Mouse (Mus musculus): Measurements from ENCODE around the gene Rab28. TPM values are rescaled to one million over a fixed set of nuclear protein-coding genes. Genes with fewer than 3 reads are reported as not detected.

Rab28 gene
- polyA plus RNA-seq, 1 experiment: 18.3 TPM

GRCm38 (mm10) chr5:41596242-41597117 is 111.5 kb downstream of the Rab28 start:
- no peak overlapping the region for H3K27ac ChIP-seq (ENCODE audit: insufficient read depth, low read depth, low read length)
- no peaks in the 10 kb centered on the region for H3K4me1 ChIP-seq (ENCODE audit: control insufficient read depth, insufficient read depth, insufficient read length, low read length)
- H3K27me3 ChIP-seq (ENCODE audit: control insufficient read depth, insufficient read depth, low read length): no peaks in the 10 kb centered on the region
- H3K36me3 ChIP-seq (ENCODE audit: control insufficient read depth, insufficient read depth, low read length): no peaks in the 10 kb centered on the region
- WGBS: 91% methylated on average over 3 of the region's 3 CpGs
- no peak overlapping the region for H3K4me3 ChIP-seq (ENCODE audit: low read depth, low read length)
- TF ChIP-seq POLR2A (IDR thresholded peaks at IDR 0.05; ENCODE audit: low read depth, low read length): no peak
- TF ChIP-seq CTCF (IDR thresholded peaks at IDR 0.05; ENCODE audit: extremely low read depth, insufficient read length, insufficient replicate concordance, low read depth, low read length): no peak

- Histone ChIP-seq H3K27me3 (ENCODE audit: control insufficient read depth, insufficient read depth, low read length) (no peaks in the 10 kb centered on the region), H3K4me1 (ENCODE audit: control insufficient read depth, insufficient read depth, insufficient read length, low read length) (no peaks in the 10 kb centered on the region), H3K27ac (ENCODE audit: insufficient read depth, low read depth, low read length) (no peak overlapping the region), H3K4me3 (ENCODE audit: low read depth, low read length) (no peak overlapping the region), H3K36me3 (ENCODE audit: control insufficient read depth, insufficient read depth, low read length) (no peaks in the 10 kb centered on the region)
- 39% methylated on average over 3 of the region's 3 CpGs for WGBS
- TF ChIP-seq CTCF (IDR thresholded peaks at IDR 0.05; ENCODE audit: extremely low read depth, insufficient read length, insufficient replicate concordance, low read depth, low read length) (no peak), POLR2A (IDR thresholded peaks at IDR 0.05; ENCODE audit: low read depth, low read length) (no peak)
Measured at GRCm38 (mm10) chr5:41595199-41595598, 112.8 kb downstream of the Rab28 start.

- H3K27ac ChIP-seq (ENCODE audit: insufficient read depth, low read depth, low read length): no peak overlapping the region
- no peaks in the 10 kb centered on the region for H3K36me3 ChIP-seq (ENCODE audit: control insufficient read depth, insufficient read depth, low read length)
- 61% methylated on average over 2 of the region's 2 CpGs for WGBS
- TF ChIP-seq CTCF (IDR thresholded peaks at IDR 0.05; ENCODE audit: extremely low read depth, insufficient read length, insufficient replicate concordance, low read depth, low read length) (no peak), POLR2A (IDR thresholded peaks at IDR 0.05; ENCODE audit: low read depth, low read length) (no peak)
- H3K4me3 ChIP-seq (ENCODE audit: low read depth, low read length): no peak overlapping the region
- no peaks in the 10 kb centered on the region for H3K4me1 ChIP-seq (ENCODE audit: control insufficient read depth, insufficient read depth, insufficient read length, low read length)
- no peaks in the 10 kb centered on the region for H3K27me3 ChIP-seq (ENCODE audit: control insufficient read depth, insufficient read depth, low read length)
Measured at GRCm38 (mm10) chr5:41578051-41578450, 129.9 kb downstream of the Rab28 start.

Other genes starting within 250 kb of the Rab28 start
- 1.7 and 2.3 TPM in 2 replicates for gene Nkx3-2, start 56.3 kb upstream of the Rab28 start, polyA plus RNA-seq (2012; rRNA removed)
- gene Bod1l, start 136.2 kb upstream of the Rab28 start, polyA plus RNA-seq (2012; rRNA removed): 1.6 and 4.3 TPM in 2 replicates

All from small intestine, adult 2 months (tissue).